Mouse (Mus musculus) hindbrain, embryonic 13.5 days (tissue): ENCODE results near the gene Gpr160. TPM values are rescaled to one million over a fixed set of nuclear protein-coding genes. Genes with fewer than 3 reads are reported as not detected.

Source experiments
- ATAC-seq: fragments of 200-750 bp; cut with Nextera tagmentation; 2 replicates; pipeline ENCODE4 v1.8.0; 2017; ENCODE audit warnings: moderate TSS enrichment; ENCODE audit not compliant: low FRiP score
- H3K27ac ChIP-seq: fragments of 300-500 bp; sonication (generic); 2 replicates; pipeline ENCODE4 v1.5.1; 2015; ENCODE audit warnings: inconsistent platforms, mild to moderate bottlenecking, moderate library complexity
- H3K27me3 ChIP-seq: fragments of 300-500 bp; sonication (generic); 2 replicates; pipeline ENCODE4 v1.6.1; 2015; ENCODE audit warnings: mild to moderate bottlenecking, inconsistent platforms
- H3K36me3 ChIP-seq: fragments of 300-500 bp; sonication (generic); 2 replicates; pipeline ENCODE4 v1.6.1; 2015; ENCODE audit warnings: mild to moderate bottlenecking, inconsistent platforms
- H3K4me1 ChIP-seq: fragments of 300-500 bp; sonication (generic); replicated peaks from 2 replicates; pipeline ENCODE4 v1.6.1; 2015; ENCODE audit warnings: inconsistent platforms
- H3K4me2 ChIP-seq: fragments of 300-500 bp; sonication (generic); 2 replicates; pipeline ENCODE4 v1.6.1; 2015; ENCODE audit warnings: inconsistent platforms, mild to moderate bottlenecking, moderate library complexity
- H3K4me3 ChIP-seq: fragments of 300-500 bp; sonication (generic); 2 replicates; pipeline ENCODE4 v1.5.1; 2015; ENCODE audit warnings: mild to moderate bottlenecking, inconsistent platforms
- H3K9ac ChIP-seq: fragments of 300-500 bp; sonication (generic); 2 replicates; pipeline ENCODE4 v1.6.1; 2015; ENCODE audit warnings: mild to moderate bottlenecking, inconsistent platforms
- H3K9me3 ChIP-seq: fragments of 300-500 bp; sonication (generic); 2 replicates; pipeline ENCODE4 v1.6.1; 2016; ENCODE audit warnings: inconsistent platforms
- WGBS: fragments of 180-500 bp; shearing (Covaris S2); methylation state at CpG from one replicate; pipeline ENCODE4 v1.1.7; 2015; 5-methylcytosine and 5-hydroxymethylcytosine counted together
- polyA plus RNA-seq: library from polyadenylated mRNA; unstranded; fragments of >200 nt; fragmentation: Nextera tagmentation; extraction: Ambion mirVana; gene quantifications from 2 replicates; pipeline ENCODE4 v1.2.1, GENCODE M21; 2015

Gpr160 gene
- polyA plus RNA-seq, 1 experiment from 2014 or later, result 1.1 TPM

DNA sequence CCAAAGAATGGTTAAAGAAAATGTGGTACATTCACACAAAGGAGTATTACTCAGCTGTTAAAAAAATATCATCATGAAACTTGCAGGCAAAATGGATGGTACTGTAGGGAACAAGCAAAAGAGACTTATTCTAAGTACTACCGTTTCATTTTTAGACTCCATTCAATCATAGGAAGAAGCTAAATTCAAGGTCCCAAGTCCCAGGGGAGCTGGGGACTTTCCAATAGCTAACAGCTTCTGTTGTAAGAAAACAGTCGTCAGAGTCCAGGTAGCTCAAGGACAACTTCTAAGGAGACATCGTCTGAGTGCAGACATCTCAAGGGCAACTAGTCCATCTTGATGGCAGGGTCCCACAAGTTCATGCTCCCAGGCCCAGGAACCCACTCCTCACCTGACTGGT is 71.9 kb downstream of the Gpr160 start:
- Histone ChIP-seq H3K27me3 (no peaks in the 10 kb centered on the region), H3K4me3 (no peak overlapping the region), H3K9ac (no peak overlapping the region), H3K4me2 (no peak overlapping the region), H3K27ac (no peak overlapping the region), H3K4me1 (no peaks in the 10 kb centered on the region), H3K36me3 (peaks cover 43% of the 10 kb centered on the region), H3K9me3 (no peaks in the 10 kb centered on the region)
- 98% methylated on average over 3 of the region's 3 CpGs for WGBS
- ATAC-seq, result no peak

DNA sequence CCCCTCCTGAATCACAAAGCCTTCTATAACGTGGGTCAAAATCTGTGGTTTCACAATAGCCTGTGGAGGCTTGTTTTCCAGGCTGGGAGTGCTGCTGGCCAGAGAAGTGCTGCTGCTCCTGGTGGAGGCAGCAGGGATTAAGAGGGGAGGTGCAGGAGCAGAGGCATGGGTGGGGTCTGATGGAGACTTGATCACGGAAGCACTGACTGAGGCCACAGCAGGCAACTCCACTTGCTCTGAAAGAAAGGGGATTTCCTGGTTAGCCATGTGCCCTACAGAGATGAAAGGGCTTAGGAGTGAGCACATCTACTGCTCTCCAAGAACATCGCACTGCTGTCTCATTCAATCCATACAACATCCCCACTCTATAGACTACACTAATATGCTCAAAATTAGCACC is 74.1 kb downstream of the Gpr160 start:
- Histone ChIP-seq H3K36me3 (peaks cover 41% of the 10 kb centered on the region), H3K9ac (no peak overlapping the region), H3K4me2 (no peak overlapping the region), H3K9me3 (no peaks in the 10 kb centered on the region), H3K27me3 (no peaks in the 10 kb centered on the region), H3K4me1 (no peaks in the 10 kb centered on the region), H3K4me3 (no peak overlapping the region), H3K27ac (no peak overlapping the region)
- WGBS, result 49% methylated on average over 3 of the region's 3 CpGs
- no peak for ATAC-seq

DNA sequence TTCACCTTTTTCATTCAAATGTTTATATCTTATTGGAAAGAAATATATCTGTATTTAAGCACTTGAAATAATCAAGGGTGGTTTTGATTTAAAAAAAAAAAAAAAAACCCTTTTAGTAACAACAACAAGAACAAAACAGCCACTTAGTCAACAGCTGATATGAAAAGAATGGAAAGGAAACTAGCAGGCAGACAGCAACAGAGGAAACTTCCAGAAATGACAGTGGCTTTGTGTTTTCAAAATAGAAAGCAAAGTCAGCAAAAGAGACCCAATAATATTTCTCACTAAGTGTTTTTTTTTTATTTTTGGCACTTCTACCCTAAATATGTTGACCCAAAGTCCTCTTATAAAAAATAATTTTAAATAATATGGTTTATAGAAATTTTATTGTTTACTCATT is 78.6 kb downstream of the Gpr160 start:
- no peaks in the 10 kb centered on the region for H3K9me3 ChIP-seq
- H3K4me3 ChIP-seq, result no peak overlapping the region
- H3K9ac ChIP-seq, result no peak overlapping the region
- peaks cover 48% of the 10 kb centered on the region for H3K36me3 ChIP-seq
- ATAC-seq, result no peak
- no peaks in the 10 kb centered on the region for H3K4me1 ChIP-seq
- H3K27ac ChIP-seq, result no peak overlapping the region
- no peak overlapping the region for H3K4me2 ChIP-seq
- H3K27me3 ChIP-seq, result no peaks in the 10 kb centered on the region

Other genes with a start within 250 kb of the Gpr160 start
- 0.06 TPM in 1 of 2 replicates, not detected in the other for gene Lrriq4, start 211.4 kb upstream of the Gpr160 start, polyA plus RNA-seq
- 1.8 and 2.4 TPM in 2 replicates for gene Lrrc34, start 208.1 kb upstream of the Gpr160 start, polyA plus RNA-seq
- 0.25 and 0.39 TPM in 2 replicates for gene Lrrc31, start 156.1 kb upstream of the Gpr160 start, polyA plus RNA-seq
- not detected in 2 replicates for gene Samd7, start 109.7 kb upstream of the Gpr160 start, polyA plus RNA-seq
- 104 and 107 TPM in 2 replicates for gene Sec62, start 63.1 kb upstream of the Gpr160 start, polyA plus RNA-seq
- gene Phc3, start 113.5 kb downstream of the Gpr160 start, polyA plus RNA-seq, result 7.5 and 8.1 TPM in 2 replicates
- 23.9 and 24.7 TPM in 2 replicates for gene Prkci, start 139.8 kb downstream of the Gpr160 start, polyA plus RNA-seq
- 33.5 and 34.4 TPM in 2 replicates for gene Skil, start 239.1 kb downstream of the Gpr160 start, polyA plus RNA-seq